Mouse (Mus musculus): Measurements from ENCODE around the gene Tenm3. TPM values are rescaled to one million over a fixed set of nuclear protein-coding genes. Genes with fewer than 3 reads are reported as not detected.

The Tenm3 gene
- polyA plus RNA-seq, 1 experiment = 12.8 TPM

- Histone ChIP-seq H3K4me3 (no peak overlapping the region), H3K36me3 (ENCODE audit: control insufficient read depth, insufficient read depth) (no peaks in the 10 kb centered on the region), H3K27me3 (ENCODE audit: control insufficient read depth, insufficient read depth, insufficient read length) (no peaks in the 10 kb centered on the region), H3ac (ENCODE audit: control insufficient read depth, insufficient read length) (no peak overlapping the region), H3K79me2 (ENCODE audit: control insufficient read depth, insufficient read depth) (peaks cover 32% of the 10 kb centered on the region), H3K4me2 (ENCODE audit: low read depth) (no peak overlapping the region)
- TF ChIP-seq TCF3 (IDR thresholded peaks at IDR 0.05; ENCODE audit: insufficient read length, low read depth) (no peak), SRF (IDR thresholded peaks at IDR 0.05; ENCODE audit: control insufficient read depth, insufficient read length, low read depth) (no peak), MAX (IDR thresholded peaks at IDR 0.05; ENCODE audit: low read depth) (no peak), POLR2A (IDR thresholded peaks at IDR 0.05; ENCODE audit: insufficient read length, low read depth) (no peak), TCF12 (IDR thresholded peaks at IDR 0.05; ENCODE audit: insufficient read depth, poor library complexity, severe bottlenecking) (no peak), MYOD1 (IDR thresholded peaks at IDR 0.05; ENCODE audit: control insufficient read depth in 1 of 3, insufficient read length in 2 of 3, low read depth in 2 of 3) (no peak), CEBPB (IDR thresholded peaks at IDR 0.05; ENCODE audit: insufficient read depth, poor library complexity, severe bottlenecking) (no peak), E2F4 (IDR thresholded peaks at IDR 0.05; ENCODE audit: insufficient read depth) (no peak), USF1 (IDR thresholded peaks at IDR 0.05; ENCODE audit: low read depth) (no peak), MYOG (IDR thresholded peaks at IDR 0.05; ENCODE audit: control insufficient read depth in 1 of 3, insufficient read depth in 1 of 3, insufficient read length in 2 of 3, low read depth in 2 of 3) (no peak), REST (IDR thresholded peaks at IDR 0.05; ENCODE audit: insufficient read depth, insufficient read length) (no peak), POLR2AphosphoS2 (IDR thresholded peaks at IDR 0.05; ENCODE audit: insufficient read length, low read depth) (no peak)
These were observed 8.0 kb downstream of the Tenm3 start for GRCm38 (mm10) chr8:48835745-48836144.

GRCm38 (mm10) chr8:48827454-48827853, 16.3 kb downstream of the Tenm3 start:
- H3ac ChIP-seq (ENCODE audit: control insufficient read depth, insufficient read length) = no peak overlapping the region
- no peak overlapping the region for H3K4me3 ChIP-seq
- no peaks in the 10 kb centered on the region for H3K27me3 ChIP-seq (ENCODE audit: control insufficient read depth, insufficient read depth, insufficient read length)
- no peaks in the 10 kb centered on the region for H3K36me3 ChIP-seq (ENCODE audit: control insufficient read depth, insufficient read depth)
- H3K79me2 ChIP-seq (ENCODE audit: control insufficient read depth, insufficient read depth) = peaks cover 7% of the 10 kb centered on the region
- peak overlapping the region; percentile 50 for H3K4me2 ChIP-seq (ENCODE audit: low read depth)
- TF ChIP-seq REST (IDR thresholded peaks at IDR 0.05; ENCODE audit: insufficient read depth, insufficient read length) (no peak), TCF12 (IDR thresholded peaks at IDR 0.05; ENCODE audit: insufficient read depth, poor library complexity, severe bottlenecking) (no peak), CEBPB (IDR thresholded peaks at IDR 0.05; ENCODE audit: insufficient read depth, poor library complexity, severe bottlenecking) (no peak), MYOD1 (IDR thresholded peaks at IDR 0.05; ENCODE audit: control insufficient read depth in 1 of 3, insufficient read length in 2 of 3, low read depth in 2 of 3) (no peak), SRF (IDR thresholded peaks at IDR 0.05; ENCODE audit: control insufficient read depth, insufficient read length, low read depth) (no peak)

GRCm38 (mm10) chr8:48825666-48826065, 18.1 kb downstream of the Tenm3 start:
- Histone ChIP-seq H3K4me2 (ENCODE audit: low read depth) (no peak overlapping the region), H3K4me3 (no peak overlapping the region), H3K79me2 (ENCODE audit: control insufficient read depth, insufficient read depth) (peaks cover 12% of the 10 kb centered on the region), H3K27me3 (ENCODE audit: control insufficient read depth, insufficient read depth, insufficient read length) (no peaks in the 10 kb centered on the region), H3ac (ENCODE audit: control insufficient read depth, insufficient read length) (no peak overlapping the region), H3K36me3 (ENCODE audit: control insufficient read depth, insufficient read depth) (no peaks in the 10 kb centered on the region)
- TF ChIP-seq E2F4 (IDR thresholded peaks at IDR 0.05; ENCODE audit: insufficient read depth) (no peak), TCF12 (IDR thresholded peaks at IDR 0.05; ENCODE audit: insufficient read depth, poor library complexity, severe bottlenecking) (no peak), CEBPB (IDR thresholded peaks at IDR 0.05; ENCODE audit: insufficient read depth, poor library complexity, severe bottlenecking) (no peak), REST (IDR thresholded peaks at IDR 0.05; ENCODE audit: insufficient read depth, insufficient read length) (no peak), POLR2AphosphoS2 (IDR thresholded peaks at IDR 0.05; ENCODE audit: insufficient read length, low read depth) (no peak), SRF (IDR thresholded peaks at IDR 0.05; ENCODE audit: control insufficient read depth, insufficient read length, low read depth) (no peak), MYOG (IDR thresholded peaks at IDR 0.05; ENCODE audit: control insufficient read depth in 1 of 3, insufficient read depth in 1 of 3, insufficient read length in 2 of 3, low read depth in 2 of 3) (no peak), MAX (IDR thresholded peaks at IDR 0.05; ENCODE audit: low read depth) (no peak), TCF3 (IDR thresholded peaks at IDR 0.05; ENCODE audit: insufficient read length, low read depth) (no peak)

GRCm38 (mm10) chr8:48822291-48822690, 21.5 kb downstream of the Tenm3 start:
- peak overlapping the region; percentile 43 for H3K4me2 ChIP-seq (ENCODE audit: low read depth)
- H3ac ChIP-seq (ENCODE audit: control insufficient read depth, insufficient read length) = no peak overlapping the region
- H3K27me3 ChIP-seq (ENCODE audit: control insufficient read depth, insufficient read depth, insufficient read length) = no peaks in the 10 kb centered on the region
- no peaks in the 10 kb centered on the region for H3K36me3 ChIP-seq (ENCODE audit: control insufficient read depth, insufficient read depth)
- H3K4me3 ChIP-seq = no peak overlapping the region
- TF ChIP-seq MYOG (IDR thresholded peaks at IDR 0.05; ENCODE audit: control insufficient read depth in 1 of 3, insufficient read depth in 1 of 3, insufficient read length in 2 of 3, low read depth in 2 of 3) (no peak), TCF3 (IDR thresholded peaks at IDR 0.05; ENCODE audit: insufficient read length, low read depth) (no peak)
- H3K79me2 ChIP-seq (ENCODE audit: control insufficient read depth, insufficient read depth) = peaks cover 12% of the 10 kb centered on the region

GRCm38 (mm10) chr8:48819962-48820361, 23.8 kb downstream of the Tenm3 start:
- Histone ChIP-seq H3K79me2 (ENCODE audit: control insufficient read depth, insufficient read depth) (peaks cover 7% of the 10 kb centered on the region), H3K4me3 (no peak overlapping the region), H3K4me2 (ENCODE audit: low read depth) (no peak overlapping the region), H3K27me3 (ENCODE audit: control insufficient read depth, insufficient read depth, insufficient read length) (no peaks in the 10 kb centered on the region), H3ac (ENCODE audit: control insufficient read depth, insufficient read length) (no peak overlapping the region), H3K36me3 (ENCODE audit: control insufficient read depth, insufficient read depth) (no peaks in the 10 kb centered on the region)
- TF ChIP-seq E2F4 (IDR thresholded peaks at IDR 0.05; ENCODE audit: insufficient read depth) = no peak
- no peak for TF ChIP-seq MYOD1 (IDR thresholded peaks at IDR 0.05; ENCODE audit: control insufficient read depth in 1 of 3, insufficient read length in 2 of 3, low read depth in 2 of 3)
- TF ChIP-seq TCF12 (IDR thresholded peaks at IDR 0.05; ENCODE audit: insufficient read depth, poor library complexity, severe bottlenecking) = no peak
- no peak for TF ChIP-seq CEBPB (IDR thresholded peaks at IDR 0.05; ENCODE audit: insufficient read depth, poor library complexity, severe bottlenecking)
- no peak for TF ChIP-seq MAX (IDR thresholded peaks at IDR 0.05; ENCODE audit: low read depth)
- TF ChIP-seq TCF3 (IDR thresholded peaks at IDR 0.05; ENCODE audit: insufficient read length, low read depth) = no peak
- TF ChIP-seq MYOG (IDR thresholded peaks at IDR 0.05; ENCODE audit: control insufficient read depth in 1 of 3, insufficient read depth in 1 of 3, insufficient read length in 2 of 3, low read depth in 2 of 3) = no peak
- TF ChIP-seq REST (IDR thresholded peaks at IDR 0.05; ENCODE audit: insufficient read depth, insufficient read length) = no peak
- TF ChIP-seq POLR2A (IDR thresholded peaks at IDR 0.05; ENCODE audit: insufficient read length, low read depth) = no peak
- no peak for TF ChIP-seq USF1 (IDR thresholded peaks at IDR 0.05; ENCODE audit: low read depth)
